Comparison of ENCODE assay signal across 21 mouse cellular contexts in the genomic region with DNA sequence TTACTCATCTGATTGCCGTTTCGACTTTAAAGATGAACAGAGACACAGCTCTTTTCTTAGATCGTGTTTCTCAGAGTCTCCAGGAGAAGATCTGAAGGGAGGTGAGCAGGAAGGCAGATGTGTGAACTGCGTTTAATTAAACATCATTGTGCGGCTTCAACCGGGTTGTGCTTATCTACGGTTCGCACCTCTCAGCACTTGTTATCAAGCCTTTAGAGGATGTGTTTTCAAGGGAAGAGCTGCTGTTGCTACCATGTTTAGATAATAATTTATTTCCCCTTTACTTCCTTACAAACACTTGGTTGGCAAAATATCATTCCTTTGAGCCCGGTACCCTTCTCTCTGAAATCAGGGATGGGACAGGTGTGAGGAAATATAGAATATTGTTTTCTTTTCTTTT.
DNase-seq lines count a peak whose midpoint lies in the region; ATAC-seq and TF ChIP-seq lines count a peak whose summit lies in the region.
"Had no signal": no experiment of that assay in that cellular context is flagged by ENCODE, and none has a peak within 500 bp of the region (broad histone marks: within the 10 kb centered on the region; RNA-seq: fewer than 3 reads in every experiment).

No protein-coding gene starts in this region.

- no peaks in the 10 kb centered on the region for H3K79me2 ChIP-seq in MEL (ENCODE audit: control insufficient read depth, insufficient read depth, low read length, poor library complexity)

- TF ChIP-seq POLR2A in MEL (IDR thresholded peaks at IDR 0.05; ENCODE audit: control insufficient read depth in 1 of 2, insufficient read depth in 1 of 2, low read depth in 1 of 2, low read length in 2 of 2, poor library complexity in 1 of 2), result no peak

- no peak for DNase-seq in liver, embryonic 11.5 days (ENCODE audit: low spot score)
- DNase-seq in liver, postnatal 0 days, result no peak
- DNase-seq in MEL (ENCODE audit: low read depth, low spot score) (peak; percentile 75), MEL-GATA-1-ER (ENCODE audit: extremely low read depth, low read depth) (peak; percentile 52)
- DNase-seq in urinary bladder, postnatal 4 days (ENCODE audit: low spot score in 2 of 2), result no peak
- no peak for DNase-seq in layer of hippocampus, adult 18-20 months (ENCODE audit: low spot score in 2 of 2)
- DNase-seq: adrenal gland, adult 2 months; adrenal gland, postnatal 10 days; adrenal gland, postnatal 25 days; cerebellum, adult 11-12 months; cerebellum, adult 2 months; cerebellum, adult 9-10 months; cerebellum, postnatal 10 days; cerebellum, postnatal 25 days; forebrain, postnatal 0 days had no signal

- H3K9me3 ChIP-seq in liver, embryonic 11.5 days (ENCODE audit: control insufficient read depth, low read length), result no peaks in the 10 kb centered on the region
- no peaks in the 10 kb centered on the region for H3K9me3 ChIP-seq in liver, postnatal 0 days (ENCODE audit: low read length)
- H3K9me3 ChIP-seq in MEL (replicated peaks; ENCODE audit: insufficient read depth, low read length), result no peaks in the 10 kb centered on the region
- H3K9me3 ChIP-seq in neural tube, embryonic 15.5 days (replicated peaks), result no peaks in the 10 kb centered on the region
- H3K9me3 ChIP-seq: embryonic facial prominence, embryonic 10.5 days; embryonic facial prominence, embryonic 12.5 days; forebrain, embryonic 12.5 days had no signal

- no peak for TF ChIP-seq EP300 in liver, postnatal 0 days (IDR thresholded peaks at IDR 0.05; ENCODE audit: low read depth)
- TF ChIP-seq EP300 in MEL (IDR thresholded peaks at IDR 0.05; ENCODE audit: low read depth in 1 of 2, low read length in 2 of 2), result peak; percentile 90

- no peak overlapping the region for H3K4me3 ChIP-seq in liver, embryonic 11.5 days (ENCODE audit: low read depth, low read length)
- H3K4me3 ChIP-seq in liver, postnatal 0 days (ENCODE audit: low read depth, low read length), result no peak overlapping the region
- 0 out of 4 replicates have a peak overlapping the region, but pooled peaks of 1 of the 2 experiments have one; percentile 38 for H3K4me3 ChIP-seq in MEL (ENCODE audit: control insufficient read depth in 1 of 2, insufficient read depth in 1 of 2, low read depth in 2 of 2, low read length in 2 of 2)
- H3K4me3 ChIP-seq in neural tube, embryonic 15.5 days (replicated peaks), result no peak overlapping the region
- H3K4me3 ChIP-seq: embryonic facial prominence, embryonic 10.5 days; embryonic facial prominence, embryonic 12.5 days; forebrain, embryonic 12.5 days had no signal

- WGBS in liver, embryonic 11.5 days, result 47% methylated on average over 9 of the region's 9 CpGs
- WGBS in liver, postnatal 0 days (ENCODE audit: insufficient replicate concordance), result 43% methylated on average over 9 of the region's 9 CpGs
- WGBS in neural tube, embryonic 15.5 days, result 78% methylated on average over 9 of the region's 9 CpGs

- H3K27me3 ChIP-seq in liver, embryonic 11.5 days (replicated peaks; ENCODE audit: control insufficient read depth, insufficient read depth, low read length), result no peaks in the 10 kb centered on the region
- no peaks in the 10 kb centered on the region for H3K27me3 ChIP-seq in liver, postnatal 0 days (ENCODE audit: insufficient read depth, low read length)
- no peaks in the 10 kb centered on the region for H3K27me3 ChIP-seq in MEL (ENCODE audit: control insufficient read depth in 1 of 2, insufficient read depth in 2 of 2, low read length in 2 of 2)
- H3K27me3 ChIP-seq in neural tube, embryonic 15.5 days (replicated peaks), result 0 out of 2 replicates have a peak, but pooled peaks cover 2% of the 10 kb centered on the region
- H3K27me3 ChIP-seq: embryonic facial prominence, embryonic 12.5 days; forebrain, embryonic 12.5 days had no signal

- no peak overlapping the region for H3K27ac ChIP-seq in liver, embryonic 11.5 days (ENCODE audit: low read depth, low read length)
- no peak overlapping the region for H3K27ac ChIP-seq in liver, postnatal 0 days (ENCODE audit: low read depth)
- H3K27ac ChIP-seq in MEL (ENCODE audit: control insufficient read depth, low read depth, low read length), result no peak overlapping the region
- H3K27ac ChIP-seq in neural tube, embryonic 15.5 days (replicated peaks), result no peak overlapping the region
- H3K27ac ChIP-seq: embryonic facial prominence, embryonic 10.5 days; embryonic facial prominence, embryonic 12.5 days; forebrain, embryonic 12.5 days had no signal

- peak; percentile 41 for ATAC-seq in liver, embryonic 11.5 days (replicated peaks; ENCODE audit: low FRiP score)
- ATAC-seq in liver, postnatal 0 days, result no peak
- peak; percentile 46; the same call in 1 of the 2 replicates for ATAC-seq in megakaryocyte progenitor cell, adult 5-6 weeks (replicated peaks; ENCODE audit: poor library complexity)
- ATAC-seq in neural tube, embryonic 15.5 days (ENCODE audit: low FRiP score), result no peak
- ATAC-seq: forebrain, embryonic 14.5 days; forebrain, postnatal 0 days had no signal

- no peaks in the 10 kb centered on the region for H3K4me1 ChIP-seq in liver, embryonic 11.5 days (replicated peaks; ENCODE audit: control insufficient read depth, insufficient read depth, low read length)
- no peaks in the 10 kb centered on the region for H3K4me1 ChIP-seq in liver, postnatal 0 days (ENCODE audit: insufficient read depth)
- peaks cover 7 to 14% of the 10 kb centered on the region in 2 experiments for H3K4me1 ChIP-seq in MEL (ENCODE audit: control insufficient read depth in 1 of 2, insufficient read depth in 2 of 2, low read length in 2 of 2)
- peaks cover 9% of the 10 kb centered on the region; the same call in 1 of the 2 replicates for H3K4me1 ChIP-seq in neural tube, embryonic 15.5 days
- H3K4me1 ChIP-seq: embryonic facial prominence, embryonic 10.5 days; embryonic facial prominence, embryonic 12.5 days; forebrain, embryonic 12.5 days had no signal

- no peak overlapping the region for H3K4me2 ChIP-seq in liver, embryonic 11.5 days
- H3K4me2 ChIP-seq in liver, postnatal 0 days (ENCODE audit: low read depth, low read length), result no peak overlapping the region
- H3K4me2 ChIP-seq in neural tube, embryonic 15.5 days, result no peak overlapping the region
- H3K4me2 ChIP-seq: embryonic facial prominence, embryonic 12.5 days; forebrain, embryonic 12.5 days had no signal

- no peak overlapping the region for H3K9ac ChIP-seq in liver, embryonic 11.5 days (ENCODE audit: low read depth, low read length)
- no peak overlapping the region for H3K9ac ChIP-seq in liver, postnatal 0 days (replicated peaks)
- H3K9ac ChIP-seq in MEL (ENCODE audit: control insufficient read depth, low read depth, low read length, poor library complexity, severe bottlenecking), result no peak overlapping the region
- no peak overlapping the region for H3K9ac ChIP-seq in neural tube, embryonic 15.5 days (replicated peaks)
- H3K9ac ChIP-seq: embryonic facial prominence, embryonic 12.5 days; forebrain, embryonic 12.5 days; forebrain, postnatal 0 days had no signal

- H3K36me3 ChIP-seq in liver, embryonic 11.5 days (ENCODE audit: control insufficient read depth, insufficient read depth, low read length), result no peaks in the 10 kb centered on the region
- no peaks in the 10 kb centered on the region for H3K36me3 ChIP-seq in liver, postnatal 0 days (replicated peaks; ENCODE audit: insufficient read depth, low read length)
- H3K36me3 ChIP-seq in MEL (ENCODE audit: control insufficient read depth in 1 of 2, insufficient read depth in 2 of 2, low read length in 2 of 2), result peaks cover 0 to 12% of the 10 kb centered on the region in 2 experiments; a peak in 2 of 4 replicates
- H3K36me3 ChIP-seq in neural tube, embryonic 15.5 days, result no peaks in the 10 kb centered on the region
- H3K36me3 ChIP-seq: embryonic facial prominence, embryonic 10.5 days; embryonic facial prominence, embryonic 12.5 days; forebrain, embryonic 12.5 days had no signal

- TF ChIP-seq RAD21 in MEL (IDR thresholded peaks at IDR 0.05; ENCODE audit: low read depth, low read length), result no peak

- no peak for TF ChIP-seq CTCF in liver, postnatal 0 days (IDR thresholded peaks at IDR 0.05; ENCODE audit: low read depth)
- TF ChIP-seq CTCF in MEL (IDR thresholded peaks at IDR 0.05 in 2 of 3, conservative IDR thresholded peaks at IDR 0.05 in 1 of 3; ENCODE audit: control insufficient read depth in 1 of 3, insufficient read depth in 1 of 3, low read depth in 2 of 3, low read length in 3 of 3, poor library complexity in 1 of 3, severe bottlenecking in 1 of 3), result no peak

TF ChIP-seq in MEL, 35 proteins besides CTCF, POLR2A, EP300 and RAD21:
- TF ChIP-seq MAX (IDR thresholded peaks at IDR 0.05; ENCODE audit: low read length) (peak; percentile 31; the same call in 1 of the 2 replicates), MAFK (IDR thresholded peaks at IDR 0.05; ENCODE audit: borderline replicate concordance, low read depth, low read length) (0 out of 2 replicates have a peak, but pooled peaks have one; percentile 34), SIN3A (IDR thresholded peaks at IDR 0.05; ENCODE audit: low read length) (no peak; the same call in none of the 2 replicates), UBTF (IDR thresholded peaks at IDR 0.05; ENCODE audit: borderline replicate concordance, insufficient read depth, low read depth, low read length) (no peak), MAZ (IDR thresholded peaks at IDR 0.05; ENCODE audit: low read depth, low read length) (peak; percentile 53; the same call in 1 of the 2 replicates), NRF1 (IDR thresholded peaks at IDR 0.05; ENCODE audit: insufficient read depth, low read depth, low read length, poor library complexity, severe bottlenecking) (no peak), MEF2A (IDR thresholded peaks at IDR 0.05; ENCODE audit: extremely low read depth, insufficient replicate concordance, low read depth, low read length, poor library complexity, severe bottlenecking) (no peak), JUND (IDR thresholded peaks at IDR 0.05; ENCODE audit: low read depth, low read length) (no peak), HCFC1 (IDR thresholded peaks at IDR 0.05; ENCODE audit: low read depth, low read length) (no peak), SMC3 (IDR thresholded peaks at IDR 0.05; ENCODE audit: low read depth, low read length) (no peak), RCOR1 (IDR thresholded peaks at IDR 0.05; ENCODE audit: low read depth, low read length) (0 out of 2 replicates have a peak, but pooled peaks have one; percentile 72), TCF12 (IDR thresholded peaks at IDR 0.05; ENCODE audit: low read depth, low read length) (peak; percentile 94), MYC (IDR thresholded peaks at IDR 0.05; ENCODE audit: low read depth, low read length) (peak; percentile 20; the same call in 1 of the 2 replicates), GATA1 (IDR thresholded peaks at IDR 0.05; ENCODE audit: low read depth, low read length) (peak; percentile 94), TAL1 (IDR thresholded peaks at IDR 0.05; ENCODE audit: low read length) (peak; percentile 71), ETS1 (IDR thresholded peaks at IDR 0.05; ENCODE audit: low read depth, low read length) (peak; percentile 73)

Comparison
In these comparisons a context has a peak if more than half of its experiments do, and no peak if none do; other contexts are left out.
1. ATAC-seq: peak in liver, embryonic 11.5 days (single experiment) and megakaryocyte progenitor cell, adult 5-6 weeks (single experiment); none in liver, postnatal 0 days (single experiment) and neural tube, embryonic 15.5 days (single experiment).
2. DNase-seq: peak in MEL (single experiment) and MEL-GATA-1-ER (single experiment); none in liver, embryonic 11.5 days (single experiment), liver, postnatal 0 days (single experiment), urinary bladder, postnatal 4 days (0 of 2) and layer of hippocampus, adult 18-20 months (0 of 2).